In genomic region chr10:6930398-6930797, GRCm38 (mm10) we compare ENCODE assay signal across 22 mouse cellular contexts.
DNase-seq lines count a peak whose midpoint lies in the region; TF ChIP-seq lines count a peak whose summit lies in the region.
"Had no signal": no experiment of that assay in that cellular context is flagged by ENCODE, and none has a peak within 500 bp of the region (broad histone marks: within the 10 kb centered on the region; RNA-seq: fewer than 3 reads in every experiment).

No protein-coding gene starts in this region.

- no peak for DNase-seq in left cerebral cortex, adult 2 months (ENCODE audit: extremely low spot score in 1 of 2, low spot score in 2 of 2)
- DNase-seq in left cerebral cortex, adult 11 months (ENCODE audit: low spot score): no peak
- DNase-seq in right cerebral cortex, postnatal 10 days (ENCODE audit: low spot score in 2 of 2): peak; percentile 36 to 52
- DNase-seq in right cerebral cortex, postnatal 4 days: no peak
- DNase-seq in brain, adult 2 months (ENCODE audit: low read depth, low spot score): peak; percentile 76
- no peak for DNase-seq in adrenal gland, postnatal 4 days (ENCODE audit: low spot score in 2 of 2)
- no peak for DNase-seq in layer of hippocampus, postnatal 25 days (ENCODE audit: extremely low spot score in 1 of 2, low spot score in 1 of 2)
- DNase-seq: adrenal gland, adult 2 months; adrenal gland, postnatal 10 days; adrenal gland, postnatal 25 days; cerebellum, adult 11 months; cerebellum, adult 18-20 months; cerebellum, adult 8-10 months; cerebellum, adult 9-11 months; cerebellum, postnatal 14 days; cerebellum, postnatal 36 days; forebrain, postnatal 0 days had no signal

- TF ChIP-seq CTCF in left cerebral cortex, adult 2 months (IDR thresholded peaks at IDR 0.05): no peak
- TF ChIP-seq CTCF in cortical plate, adult 2 months (IDR thresholded peaks at IDR 0.05; ENCODE audit: extremely low read depth, insufficient read depth, low read length): no peak

- peaks cover 8% of the 10 kb centered on the region for H3K4me1 ChIP-seq in cortical plate, adult 2 months (ENCODE audit: control insufficient read depth, insufficient read depth, low read length)
- H3K4me1 ChIP-seq: embryonic facial prominence, embryonic 10.5 days; embryonic facial prominence, embryonic 12.5 days; forebrain, embryonic 13.5 days had no signal

- H3K27ac ChIP-seq in left cerebral cortex, adult 2 months: peak overlapping the region; percentile 77
- H3K27ac ChIP-seq in cortical plate, adult 2 months (ENCODE audit: insufficient read depth, low read length): peak overlapping the region; percentile 91
- H3K27ac ChIP-seq: embryonic facial prominence, embryonic 10.5 days; embryonic facial prominence, embryonic 12.5 days; forebrain, embryonic 13.5 days; forebrain, embryonic 15.5 days had no signal

- intact Hi-C loops in left cerebral cortex, adult 2 months (cut with DNase I): loop anchor here (2.0 kb wide), 1 partner anchor 14 kb away; no protein-coding TSS in a partner anchor

- H3K4me3 ChIP-seq in left cerebral cortex, adult 2 months: no peak overlapping the region
- no peak overlapping the region for H3K4me3 ChIP-seq in cortical plate, adult 2 months (ENCODE audit: insufficient read depth, low read length)
- H3K4me3 ChIP-seq: embryonic facial prominence, embryonic 10.5 days; embryonic facial prominence, embryonic 12.5 days; forebrain, embryonic 13.5 days; forebrain, embryonic 15.5 days had no signal

- TF ChIP-seq POLR2A in cortical plate, adult 2 months (IDR thresholded peaks at IDR 0.05; ENCODE audit: extremely low read depth, insufficient read depth, low read length): no peak

Comparison
In these comparisons a context has a peak if more than half of its experiments do, and no peak if none do; other contexts are left out.
1. DNase-seq: peak in right cerebral cortex, postnatal 10 days (2 of 2) and brain, adult 2 months (single experiment); none in left cerebral cortex, adult 2 months (0 of 2), left cerebral cortex, adult 11 months (single experiment), right cerebral cortex, postnatal 4 days (single experiment), adrenal gland, postnatal 4 days (0 of 2) and layer of hippocampus, postnatal 25 days (0 of 2).